Comparison of ENCODE assay signal across 17 mouse cellular contexts in genomic region chr14:61803421-61803925, GRCm38 (mm10).
DNase-seq lines count a peak whose midpoint lies in the region.
"Had no signal": no experiment of that assay in that cellular context is flagged by ENCODE, and none has a peak within 500 bp of the region (broad histone marks: within the 10 kb centered on the region; RNA-seq: fewer than 3 reads in every experiment).

No protein-coding gene starts in this region.

- DNase-seq in adrenal gland, adult 2 months = peak; percentile 50
- no peak for DNase-seq in adrenal gland, postnatal 4 days (ENCODE audit: low spot score in 2 of 2)
- DNase-seq in adrenal gland, adult 8-10 months = peak; percentile 44
- peak; percentile 37 for DNase-seq in adrenal gland, postnatal 36 days
- DNase-seq in gonadal fat pad, adult 2 months (ENCODE audit: low read depth) = peak; percentile 17
- DNase-seq in lung, postnatal 36 days = no peak
- no peak for DNase-seq in kidney, adult 18-20 months
- DNase-seq: cerebellum, adult 11-12 months; cerebellum, adult 9-11 months; gastrocnemius, postnatal 25 days; heart, adult 2 months; heart, postnatal 10 days; kidney, adult 11 months; kidney, postnatal 4 days; liver, embryonic 13.5 days; lung, adult 18-20 months; right cerebral cortex, postnatal 25 days had no signal

Comparison
In these comparisons a context has a peak if more than half of its experiments do, and no peak if none do; other contexts are left out.
1. DNase-seq: peak in adrenal gland, adult 2 months (single experiment), adrenal gland, adult 8-10 months (single experiment), adrenal gland, postnatal 36 days (2 of 2) and gonadal fat pad, adult 2 months (single experiment); none in adrenal gland, postnatal 4 days (0 of 2), lung, postnatal 36 days (single experiment) and kidney, adult 18-20 months (single experiment).